Mouse (Mus musculus): ENCODE results near the gene Sae1. TPM values are rescaled to one million over a fixed set of nuclear protein-coding genes. Genes with fewer than 3 reads are reported as not detected.

The Sae1 gene
- polyA plus RNA-seq, 1 experiment from 2014 or later: 334 TPM

DNA sequence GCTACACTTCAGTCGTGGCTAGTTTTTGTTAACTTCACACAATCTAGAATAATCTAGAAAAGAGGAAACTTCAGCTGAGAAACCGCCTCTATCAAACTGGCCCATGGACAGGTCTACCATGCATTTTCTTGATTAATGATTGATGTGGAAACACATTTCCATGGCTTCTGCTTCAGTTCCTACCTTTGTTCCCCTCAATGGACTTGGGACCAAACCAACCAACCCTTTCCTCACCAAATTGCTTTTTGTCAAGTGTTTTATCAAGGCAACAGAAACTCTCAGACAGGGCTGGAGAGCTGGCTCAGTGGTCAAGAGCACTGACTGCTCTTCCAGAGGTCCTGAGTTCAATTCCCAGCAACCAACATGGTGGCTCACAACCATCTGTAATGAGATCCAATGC lies 17.0 kb downstream of the Sae1 start:
- peaks cover 95% of the 10 kb centered on the region for H3K36me3 ChIP-seq
- no peak overlapping the region for H3K27ac ChIP-seq
- no peaks in the 10 kb centered on the region for H3K9me3 ChIP-seq (replicated peaks)
- ATAC-seq (replicated peaks; ENCODE audit: low FRiP score): no peak
- WGBS: 80% methylated on average over 2 of the region's 2 CpGs
- no peaks in the 10 kb centered on the region for H3K4me1 ChIP-seq
- H3K4me2 ChIP-seq: no peak overlapping the region
- no peaks in the 10 kb centered on the region for H3K27me3 ChIP-seq
- H3K9ac ChIP-seq: no peak overlapping the region
- H3K4me3 ChIP-seq (replicated peaks): no peak overlapping the region

DNA sequence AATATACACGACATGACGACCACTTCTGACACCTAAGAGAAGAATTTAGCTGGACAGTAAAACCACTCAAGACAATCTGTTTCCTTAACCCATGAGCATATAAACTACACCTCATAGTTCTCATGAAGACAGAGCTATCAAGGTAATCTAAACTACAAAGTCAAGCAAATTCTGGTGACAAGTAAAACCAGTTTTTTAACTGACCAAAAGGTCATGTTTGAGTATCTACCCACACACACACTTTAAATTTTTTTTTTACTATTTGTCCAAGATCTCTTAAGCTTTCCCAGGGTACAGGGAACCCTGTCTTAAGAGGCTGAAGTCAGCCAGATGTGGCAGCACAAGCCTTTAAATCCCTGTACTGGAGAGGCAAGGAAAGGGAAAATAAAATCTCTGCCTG lies 18.8 kb downstream of the Sae1 start:
- Histone ChIP-seq H3K27ac (no peak overlapping the region), H3K36me3 (peaks cover 95% of the 10 kb centered on the region), H3K9ac (no peak overlapping the region), H3K4me2 (no peak overlapping the region), H3K9me3 (replicated peaks) (no peaks in the 10 kb centered on the region), H3K4me3 (replicated peaks) (no peak overlapping the region), H3K27me3 (no peaks in the 10 kb centered on the region), H3K4me1 (no peaks in the 10 kb centered on the region)
- ATAC-seq (replicated peaks; ENCODE audit: low FRiP score): no peak
- WGBS: 87% methylated on average over 2 of the region's 2 CpGs

DNA sequence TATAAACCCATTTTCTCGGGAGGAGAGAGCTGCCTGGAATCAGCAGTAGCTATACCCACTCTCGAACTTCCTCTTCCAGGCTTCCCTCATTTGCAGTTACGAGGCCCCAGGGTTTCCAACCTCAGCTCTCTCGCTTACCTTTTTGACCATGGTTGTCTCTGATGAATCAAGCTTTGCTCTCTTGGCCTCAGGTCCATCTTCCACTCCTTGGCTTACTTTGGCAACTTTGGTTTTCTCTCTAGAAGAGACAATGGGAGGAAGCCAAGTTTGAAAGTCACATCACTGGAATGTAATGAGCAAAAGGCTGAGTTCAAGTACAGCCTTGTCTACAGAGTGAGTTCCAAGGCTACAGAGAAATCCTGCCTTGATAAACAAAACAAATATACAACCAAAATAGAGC lies 20.9 kb downstream of the Sae1 start:
- no peak for ATAC-seq (replicated peaks; ENCODE audit: low FRiP score)
- 57% methylated on average over 4 of the region's 4 CpGs for WGBS
- no peak overlapping the region for H3K4me2 ChIP-seq
- peaks cover 96% of the 10 kb centered on the region for H3K36me3 ChIP-seq
- no peak overlapping the region for H3K9ac ChIP-seq
- no peaks in the 10 kb centered on the region for H3K27me3 ChIP-seq
- H3K9me3 ChIP-seq (replicated peaks): no peaks in the 10 kb centered on the region
- no peak overlapping the region for H3K4me3 ChIP-seq (replicated peaks)
- no peaks in the 10 kb centered on the region for H3K4me1 ChIP-seq
- H3K27ac ChIP-seq: no peak overlapping the region

DNA sequence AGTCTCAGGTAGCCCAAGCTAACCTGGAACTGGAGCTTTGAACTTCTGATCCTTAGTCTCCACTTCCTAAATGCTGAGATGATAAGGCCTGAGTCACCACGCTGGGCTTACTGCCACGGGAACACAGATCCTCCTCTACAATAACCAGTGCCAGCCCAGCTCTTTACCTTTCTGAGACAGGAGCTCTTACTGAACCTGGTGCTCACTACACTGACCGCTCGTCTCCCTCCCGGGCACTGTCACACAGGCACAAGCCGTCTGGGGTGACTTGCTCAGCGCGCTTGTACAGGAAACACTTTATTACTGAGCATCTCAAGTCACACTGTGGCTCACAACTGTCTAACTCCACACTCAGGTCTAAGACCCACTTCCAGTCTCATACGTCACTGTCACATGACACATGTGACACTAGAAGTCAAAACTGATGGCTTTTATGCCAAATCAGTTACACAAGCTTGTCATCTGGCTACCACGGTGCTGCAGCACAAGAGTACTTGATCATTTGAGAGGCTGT lies 21.4 kb downstream of the Sae1 start:
- Histone ChIP-seq H3K27ac (no peak overlapping the region), H3K4me1 (no peaks in the 10 kb centered on the region), H3K4me2 (no peak overlapping the region), H3K9me3 (replicated peaks) (no peaks in the 10 kb centered on the region), H3K4me3 (replicated peaks) (no peak overlapping the region), H3K9ac (no peak overlapping the region), H3K36me3 (peaks cover 98% of the 10 kb centered on the region), H3K27me3 (no peaks in the 10 kb centered on the region)
- WGBS: 49% methylated on average over 10 of the region's 10 CpGs
- ATAC-seq (replicated peaks; ENCODE audit: low FRiP score): no peak

DNA sequence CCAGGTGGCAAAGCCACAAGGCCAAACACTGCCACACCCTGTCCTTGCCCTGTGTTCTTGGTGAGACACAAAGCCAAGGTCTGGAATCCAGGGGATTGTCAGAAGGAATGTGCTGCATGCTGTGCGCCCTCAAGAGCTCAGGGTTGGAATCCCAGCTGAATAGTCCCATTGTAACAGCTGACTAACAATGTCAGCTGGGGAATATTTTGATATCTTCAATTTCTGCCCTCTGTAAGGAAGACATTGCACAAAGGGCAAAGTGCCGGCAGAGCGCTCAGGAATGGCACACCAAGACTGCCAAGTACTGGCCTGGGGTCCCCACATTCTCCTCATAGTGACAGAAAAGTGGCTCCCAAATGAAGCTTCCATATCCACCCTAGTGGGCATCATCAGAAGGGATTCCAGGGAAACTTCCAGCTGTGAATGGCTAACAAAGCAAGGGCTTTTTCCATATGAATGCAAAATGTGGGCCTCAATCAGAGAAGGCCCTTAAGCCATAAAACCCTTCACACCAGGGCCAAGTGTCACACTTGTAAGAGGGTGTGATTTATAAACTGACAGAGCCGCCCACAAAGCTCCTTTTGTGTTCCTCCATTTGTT lies 22.6 kb downstream of the Sae1 start:
- whole genome bisulfite sequencing: 31% methylated on average over 4 of the region's 4 CpGs
- H3K4me3 ChIP-seq (replicated peaks): no peak overlapping the region
- no peaks in the 10 kb centered on the region for H3K27me3 ChIP-seq
- H3K36me3 ChIP-seq: peaks cover 96% of the 10 kb centered on the region
- H3K27ac ChIP-seq: no peak overlapping the region
- H3K4me2 ChIP-seq: no peak overlapping the region
- H3K9me3 ChIP-seq (replicated peaks): no peaks in the 10 kb centered on the region
- no peak for ATAC-seq (replicated peaks; ENCODE audit: low FRiP score)
- H3K9ac ChIP-seq: no peak overlapping the region
- H3K4me1 ChIP-seq: no peaks in the 10 kb centered on the region

DNA sequence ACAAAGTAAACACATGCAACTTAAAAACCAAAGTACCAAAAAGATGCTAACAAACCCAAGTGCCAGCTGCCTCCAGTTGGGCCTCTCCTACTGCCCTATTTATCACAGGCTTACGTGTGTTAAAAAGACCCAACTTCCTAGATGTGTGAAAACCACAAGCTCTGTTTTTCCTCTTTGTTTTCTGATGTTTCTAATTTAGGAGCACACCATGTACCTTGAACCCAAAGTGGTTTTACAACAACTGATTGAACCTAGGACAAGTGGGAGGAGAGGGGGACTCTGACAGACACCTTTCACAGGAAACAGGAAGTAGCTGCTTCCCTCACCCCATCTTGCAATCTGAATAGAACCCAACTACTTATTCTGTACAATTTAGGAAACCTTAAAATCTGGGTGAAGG lies 23.3 kb downstream of the Sae1 start:
- WGBS: 67% methylated on average over 1 of the region's 1 CpGs
- H3K27me3 ChIP-seq: no peaks in the 10 kb centered on the region
- H3K4me3 ChIP-seq (replicated peaks): no peak overlapping the region
- no peaks in the 10 kb centered on the region for H3K4me1 ChIP-seq
- no peak for ATAC-seq (replicated peaks; ENCODE audit: low FRiP score)
- H3K9me3 ChIP-seq (replicated peaks): no peaks in the 10 kb centered on the region
- no peak overlapping the region for H3K4me2 ChIP-seq
- 0 out of 2 replicates have a peak overlapping the region, but pooled peaks have one; percentile 38 for H3K27ac ChIP-seq
- H3K9ac ChIP-seq: no peak overlapping the region
- peaks cover 95% of the 10 kb centered on the region for H3K36me3 ChIP-seq

DNA sequence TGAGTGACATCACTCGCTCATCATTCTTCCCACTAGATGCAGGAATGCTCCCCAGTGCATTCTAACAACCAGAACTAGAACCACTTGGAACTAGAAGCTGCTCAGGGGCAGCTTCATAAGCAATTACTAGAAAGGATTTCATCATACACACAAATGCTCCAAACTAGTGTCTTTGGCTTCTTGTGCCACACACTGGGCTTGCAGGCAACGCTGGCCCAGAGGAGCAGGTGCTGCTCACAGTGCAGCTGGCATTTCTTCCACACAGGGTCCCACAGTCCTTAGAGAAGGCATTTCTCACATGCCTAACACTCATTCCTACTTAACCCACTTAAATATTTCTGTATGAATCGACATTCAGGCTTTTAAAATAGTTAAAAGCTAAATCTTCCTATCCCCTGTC lies 30.0 kb downstream of the Sae1 start:
- no peak for ATAC-seq (replicated peaks; ENCODE audit: low FRiP score)
- no peak overlapping the region for H3K4me2 ChIP-seq
- 96% methylated on average over 3 of the region's 3 CpGs for WGBS
- H3K27me3 ChIP-seq: no peaks in the 10 kb centered on the region
- H3K4me1 ChIP-seq: no peaks in the 10 kb centered on the region
- H3K9ac ChIP-seq: no peak overlapping the region
- H3K36me3 ChIP-seq: peaks cover 81% of the 10 kb centered on the region
- no peak overlapping the region for H3K4me3 ChIP-seq (replicated peaks)
- H3K9me3 ChIP-seq (replicated peaks): no peaks in the 10 kb centered on the region
- H3K27ac ChIP-seq: no peak overlapping the region

DNA sequence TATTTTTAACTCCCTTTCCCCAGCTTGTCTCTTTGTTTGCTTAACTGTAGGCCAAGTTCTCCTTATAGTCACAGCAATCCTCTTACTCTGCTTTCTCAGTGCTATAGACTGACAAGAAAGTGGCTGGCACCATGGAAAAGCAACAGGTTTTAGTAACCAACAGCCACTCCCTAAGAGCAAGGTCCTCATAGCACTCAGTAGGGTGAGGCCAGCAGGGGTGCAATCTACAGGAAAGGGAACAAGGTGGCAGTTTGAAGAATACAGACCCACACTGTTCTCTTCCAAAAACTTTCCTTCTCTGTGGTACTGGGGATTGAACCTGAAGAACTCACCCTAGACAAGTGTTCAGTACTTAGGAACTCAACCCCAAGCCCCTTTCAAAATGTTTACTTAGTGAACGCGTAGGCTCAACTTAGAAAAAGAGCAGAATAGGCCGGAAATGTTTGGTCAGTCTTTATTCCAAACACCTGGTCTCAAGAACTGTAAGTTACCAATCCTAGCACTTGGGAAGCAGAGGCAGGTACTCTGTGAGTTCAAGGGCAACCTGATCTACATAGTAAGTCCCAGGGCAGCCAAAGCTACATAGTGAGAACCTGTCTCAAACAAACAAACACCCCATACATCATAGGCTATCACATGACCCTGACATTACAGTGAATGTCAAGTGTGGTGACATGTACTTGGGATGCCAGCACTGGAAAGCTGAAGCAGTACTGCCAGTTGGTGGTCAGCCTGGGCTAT lies 31.6 kb downstream of the Sae1 start:
- Histone ChIP-seq H3K27ac (no peak overlapping the region), H3K4me3 (replicated peaks) (no peak overlapping the region), H3K9ac (no peak overlapping the region), H3K4me2 (no peak overlapping the region), H3K27me3 (no peaks in the 10 kb centered on the region), H3K36me3 (peaks cover 81% of the 10 kb centered on the region), H3K4me1 (no peaks in the 10 kb centered on the region), H3K9me3 (replicated peaks) (no peaks in the 10 kb centered on the region)
- ATAC-seq (replicated peaks; ENCODE audit: low FRiP score): no peak
- 95% methylated on average over 3 of the region's 3 CpGs for WGBS

DNA sequence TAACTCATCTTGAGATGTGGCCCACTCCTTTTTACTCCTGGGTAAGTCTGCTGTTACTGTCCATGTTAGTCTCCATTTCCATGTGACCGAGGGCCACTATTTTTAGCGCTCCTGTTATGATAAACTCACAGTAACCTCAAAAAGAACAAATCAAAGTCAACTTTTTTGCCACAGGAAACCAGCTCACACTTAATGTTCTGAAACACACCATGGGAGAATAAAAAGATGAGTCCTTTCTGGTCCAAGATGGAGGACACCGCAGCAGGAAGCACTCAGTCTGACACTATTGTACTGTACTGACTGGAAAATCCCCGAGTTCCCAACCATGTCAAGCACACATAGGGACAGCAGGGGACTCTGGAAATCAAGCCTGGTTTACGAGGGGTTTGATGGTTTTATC lies 37.6 kb downstream of the Sae1 start:
- 57% methylated on average over 5 of the region's 5 CpGs for WGBS
- Histone ChIP-seq H3K9me3 (replicated peaks) (no peaks in the 10 kb centered on the region), H3K4me2 (no peak overlapping the region), H3K9ac (no peak overlapping the region), H3K27ac (peak overlapping the region; percentile 45; the same call in 1 of the 2 replicates), H3K4me1 (0 out of 2 replicates have a peak, but pooled peaks cover 4% of the 10 kb centered on the region), H3K4me3 (replicated peaks) (no peak overlapping the region), H3K36me3 (peaks cover 78% of the 10 kb centered on the region), H3K27me3 (no peaks in the 10 kb centered on the region)
- 0 out of 2 replicates have a peak, but pooled peaks have one; percentile 18 for ATAC-seq (replicated peaks; ENCODE audit: low FRiP score)

DNA sequence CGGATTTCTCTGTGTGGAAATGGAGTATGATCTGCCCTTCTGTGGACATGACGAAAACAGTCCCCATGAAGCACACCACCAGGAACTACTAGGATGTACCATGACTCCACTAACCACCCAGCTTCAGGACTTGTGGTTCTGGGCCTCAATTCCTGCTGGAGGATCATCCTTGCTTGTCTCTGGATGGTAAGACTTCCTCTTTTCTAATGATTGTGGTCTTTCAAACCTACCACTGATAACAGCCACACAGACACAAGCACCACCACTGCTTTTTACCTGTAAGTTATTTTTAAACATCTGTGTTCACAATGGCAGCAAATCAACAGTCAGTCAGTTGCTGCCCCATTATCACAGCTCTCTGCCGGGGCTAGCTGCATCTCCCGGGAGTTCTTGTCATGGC lies 42.3 kb downstream of the Sae1 start:
- Histone ChIP-seq H3K4me3 (replicated peaks) (no peak overlapping the region), H3K27me3 (no peaks in the 10 kb centered on the region), H3K27ac (no peak overlapping the region), H3K9ac (no peak overlapping the region), H3K9me3 (replicated peaks) (no peaks in the 10 kb centered on the region), H3K36me3 (peaks cover 83% of the 10 kb centered on the region), H3K4me1 (0 out of 2 replicates have a peak, but pooled peaks cover 8% of the 10 kb centered on the region), H3K4me2 (no peak overlapping the region)
- no peak for ATAC-seq (replicated peaks; ENCODE audit: low FRiP score)
- WGBS: 89% methylated on average over 4 of the region's 4 CpGs

DNA sequence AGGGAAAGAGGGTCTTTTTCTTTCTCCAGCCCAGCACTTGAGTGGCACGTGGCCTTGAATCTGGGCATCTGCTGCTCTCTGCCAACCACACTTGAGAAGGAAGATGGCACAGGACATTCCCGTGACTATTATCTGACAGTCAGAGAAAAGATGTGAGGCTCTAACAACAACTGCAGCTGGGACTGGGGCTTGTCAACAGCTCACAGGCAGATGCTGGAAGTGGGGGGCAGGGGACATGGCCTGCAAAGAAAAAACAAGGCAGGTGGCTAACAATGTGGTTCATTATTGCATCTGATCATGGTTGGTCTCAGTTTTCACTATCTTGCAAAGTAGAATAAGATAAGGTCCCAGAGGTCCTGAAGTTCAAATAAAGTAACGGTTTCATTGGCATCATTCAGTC lies 43.0 kb downstream of the Sae1 start:
- H3K27me3 ChIP-seq: no peaks in the 10 kb centered on the region
- ATAC-seq (replicated peaks; ENCODE audit: low FRiP score): no peak
- no peak overlapping the region for H3K27ac ChIP-seq
- whole genome bisulfite sequencing: 84% methylated on average over 3 of the region's 3 CpGs
- H3K4me1 ChIP-seq: 0 out of 2 replicates have a peak, but pooled peaks cover 5% of the 10 kb centered on the region
- H3K36me3 ChIP-seq: peaks cover 82% of the 10 kb centered on the region
- H3K9me3 ChIP-seq (replicated peaks): no peaks in the 10 kb centered on the region
- H3K4me3 ChIP-seq (replicated peaks): no peak overlapping the region
- H3K9ac ChIP-seq: no peak overlapping the region
- H3K4me2 ChIP-seq: no peak overlapping the region

DNA sequence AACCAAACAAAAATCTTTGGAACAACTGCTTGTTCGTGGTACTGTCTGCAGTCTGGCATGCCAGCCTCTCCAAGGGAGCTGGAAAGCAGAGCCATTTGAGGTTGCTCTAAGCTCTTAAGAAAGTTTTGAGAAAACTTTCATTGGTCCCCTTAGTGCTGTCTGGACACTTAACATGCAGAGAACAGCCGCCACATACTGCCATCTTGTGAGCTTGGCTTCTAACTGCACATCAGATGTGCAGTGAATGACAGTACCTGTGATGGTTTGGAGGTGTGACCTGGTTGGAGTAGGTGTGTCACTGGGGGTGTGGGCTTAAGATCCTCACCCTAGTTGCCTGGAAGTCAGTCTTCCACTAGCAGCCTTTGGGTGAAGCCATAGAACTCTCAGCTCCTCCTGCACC lies 49.9 kb downstream of the Sae1 start:
- 88% methylated on average over 2 of the region's 2 CpGs for WGBS
- Histone ChIP-seq H3K9me3 (replicated peaks) (no peaks in the 10 kb centered on the region), H3K4me1 (0 out of 2 replicates have a peak, but pooled peaks cover 5% of the 10 kb centered on the region), H3K36me3 (peaks cover 85% of the 10 kb centered on the region), H3K4me3 (replicated peaks) (no peak overlapping the region), H3K27me3 (no peaks in the 10 kb centered on the region), H3K27ac (no peak overlapping the region), H3K4me2 (no peak overlapping the region), H3K9ac (no peak overlapping the region)
- no peak for ATAC-seq (replicated peaks; ENCODE audit: low FRiP score)
